Mouse (Mus musculus) lung, embryonic 14.5 days (tissue): ENCODE results near the gene Snx33. TPM values are rescaled to one million over a fixed set of nuclear protein-coding genes. Genes with fewer than 3 reads are reported as not detected.
A peak's percentile ranks its signal among the peaks of the same experiment; 100 is the strongest.

ENCODE experiments used
- ATAC-seq: fragments of 200-750 bp; cut with Nextera tagmentation; 2 replicates; pipeline ENCODE4 v1.8.0; 2017; ENCODE audit warnings: mild to moderate bottlenecking, moderate TSS enrichment, moderate library complexity; ENCODE audit not compliant: insufficient read depth
- DNase-seq: peaks from one replicate; pipeline ENCODE4 v3.0.0-alpha.2; 2015
- H3K27ac ChIP-seq: fragments of 300-500 bp; sonication (generic); 2 replicates; pipeline ENCODE4 v1.5.1; 2014; ENCODE audit warnings: low read depth, mild to moderate bottlenecking, moderate library complexity
- H3K27me3 ChIP-seq: fragments of 300-500 bp; sonication (generic); 2 replicates; pipeline ENCODE4 v1.6.1; 2014; ENCODE audit warnings: low read length, control low read depth; ENCODE audit not compliant: insufficient read depth
- H3K36me3 ChIP-seq: fragments of 300-500 bp; sonication (generic); 2 replicates; pipeline ENCODE4 v1.6.1; 2014; ENCODE audit warnings: control low read depth; ENCODE audit not compliant: insufficient read depth
- H3K4me1 ChIP-seq: fragments of 300-500 bp; sonication (generic); 2 replicates; pipeline ENCODE4 v1.6.1; 2014; ENCODE audit warnings: antibody characterized with exemption, control low read depth; ENCODE audit not compliant: insufficient read depth
- H3K4me2 ChIP-seq: fragments of 300-500 bp; sonication (generic); 2 replicates; pipeline ENCODE4 v1.6.1; 2014; ENCODE audit warnings: mild to moderate bottlenecking
- H3K4me3 ChIP-seq: fragments of 300-500 bp; sonication (generic); 2 replicates; pipeline ENCODE4 v1.5.1; 2014; ENCODE audit warnings: low read depth, low read length
- H3K9ac ChIP-seq: fragments of 300-500 bp; sonication (generic); 2 replicates; pipeline ENCODE4 v1.6.1; 2014
- H3K9me3 ChIP-seq: fragments of 300-500 bp; sonication (generic); 2 replicates; pipeline ENCODE4 v1.6.1; 2016; ENCODE audit warnings: low read depth, low read length, control low read depth
- CTCF ChIP-seq: IDR thresholded peaks from 2 replicates; pipeline ENCODE4 v1.5.1; 2016; ENCODE audit warnings: antibody characterized with exemption, low read depth
- WGBS: fragments of 180-500 bp; shearing (Covaris S2); extraction: QIAGEN DNeasy Blood & Tissue Kit; methylation state at CpG from one replicate; pipeline ENCODE4 v1.1.7; 2014; 5-methylcytosine and 5-hydroxymethylcytosine counted together
- polyA plus RNA-seq: library from polyadenylated mRNA; unstranded; fragments of >200 nt; fragmentation: Nextera tagmentation; extraction: Ambion mirVana; gene quantifications from 2 replicates; pipeline ENCODE4 v1.2.1, GENCODE M21; 2014

Snx33 gene
- polyA plus RNA-seq, 1 experiment from 2014 or later, result 9.5 TPM

- TF ChIP-seq CTCF, result peak; percentile 27; the same call in 1 of the 2 replicates
- H3K9ac ChIP-seq, result peak within 1 kb of the TSS; percentile 81
- WGBS, result under 1% methylated on average over 73 of the region's 73 CpGs
- H3K4me1 ChIP-seq, result 0 out of 2 replicates have a peak, but pooled peaks cover 3% of the 10 kb centered on the region
- ATAC-seq, result peak; percentile 90
- peak within 1 kb of the TSS; percentile 62 for H3K4me2 ChIP-seq
- no peaks in the 10 kb centered on the region for H3K36me3 ChIP-seq
- peak within 1 kb of the TSS; percentile 80 for H3K4me3 ChIP-seq
- no peaks in the 10 kb centered on the region for H3K27me3 ChIP-seq
- H3K27ac ChIP-seq, result peak within 1 kb of the TSS; percentile 92
- DNase-seq, result peak; percentile 99
- H3K9me3 ChIP-seq, result no peaks in the 10 kb centered on the region
These were observed 9.3 kb upstream of the Snx33 start, which contains the start of gene Imp3 for GRCm38 (mm10) chr9:56937223-56938160. Gene Imp3, plus strand, starts transcription at chr9:56937475.

GRCm38 (mm10) chr9:56936861-56937222, 8.7 kb upstream of the Snx33 start:
- no peaks in the 10 kb centered on the region for H3K27me3 ChIP-seq
- no peak for DNase-seq
- H3K27ac ChIP-seq, result no peak overlapping the region
- ATAC-seq, result no peak
- H3K9me3 ChIP-seq, result no peaks in the 10 kb centered on the region
- H3K4me1 ChIP-seq, result 0 out of 2 replicates have a peak, but pooled peaks cover 3% of the 10 kb centered on the region
- peak overlapping the region; percentile 62 for H3K4me2 ChIP-seq
- H3K9ac ChIP-seq, result peak overlapping the region; percentile 44
- H3K4me3 ChIP-seq, result peak overlapping the region; percentile 80
- WGBS, result 17% methylated on average over 6 of the region's 6 CpGs
- H3K36me3 ChIP-seq, result no peaks in the 10 kb centered on the region
- TF ChIP-seq CTCF, result no peak

- Histone ChIP-seq H3K4me3 (no peak overlapping the region), H3K36me3 (no peaks in the 10 kb centered on the region), H3K9ac (no peak overlapping the region), H3K27ac (no peak overlapping the region), H3K9me3 (no peaks in the 10 kb centered on the region), H3K27me3 (no peaks in the 10 kb centered on the region), H3K4me1 (peaks cover 9% of the 10 kb centered on the region), H3K4me2 (no peak overlapping the region)
- DNase-seq (no peak), ATAC-seq (no peak)
- TF ChIP-seq CTCF, result no peak
- WGBS, result 73% methylated on average over 1 of the region's 1 CpGs
These were observed 2.4 kb upstream of the Snx33 start for GRCm38 (mm10) chr9:56930556-56930955.

- TF ChIP-seq CTCF, result no peak
- Histone ChIP-seq H3K27me3 (no peaks in the 10 kb centered on the region), H3K9me3 (no peaks in the 10 kb centered on the region), H3K36me3 (no peaks in the 10 kb centered on the region), H3K4me2 (no peak overlapping the region), H3K27ac (no peak overlapping the region), H3K4me1 (peaks cover 13% of the 10 kb centered on the region), H3K9ac (no peak overlapping the region), H3K4me3 (no peak overlapping the region)
- DNase-seq (no peak), ATAC-seq (no peak)
- 22% methylated on average over 4 of the region's 4 CpGs for WGBS
These were observed 1.3 kb upstream of the Snx33 start for GRCm38 (mm10) chr9:56929496-56929895.

GRCm38 (mm10) chr9:56927191-56928012, 769 bp downstream of the Snx33 start:
- TF ChIP-seq CTCF, result no peak
- peak; percentile 72 for DNase-seq
- Histone ChIP-seq H3K4me1 (peaks cover 22% of the 10 kb centered on the region), H3K4me2 (peak overlapping the region; percentile 90), H3K27ac (peak overlapping the region; percentile 97), H3K27me3 (no peaks in the 10 kb centered on the region), H3K4me3 (peak overlapping the region; percentile 64), H3K9ac (peak overlapping the region; percentile 67), H3K9me3 (no peaks in the 10 kb centered on the region), H3K36me3 (no peaks in the 10 kb centered on the region)
- whole genome bisulfite sequencing, result under 1% methylated on average over 35 of the region's 35 CpGs
- ATAC-seq, result peak; percentile 17; the same call in 1 of the 2 replicates

- WGBS, result 77% methylated on average over 10 of the region's 10 CpGs
- peak overlapping the region; percentile 64 for H3K4me3 ChIP-seq
- peak overlapping the region; percentile 90 for H3K4me2 ChIP-seq
- no peaks in the 10 kb centered on the region for H3K27me3 ChIP-seq
- H3K27ac ChIP-seq, result no peak overlapping the region
- ATAC-seq (no peak), DNase-seq (no peak)
- peak overlapping the region; percentile 67 for H3K9ac ChIP-seq
- no peak for TF ChIP-seq CTCF
- no peaks in the 10 kb centered on the region for H3K9me3 ChIP-seq
- H3K36me3 ChIP-seq, result peaks cover 7% of the 10 kb centered on the region
- H3K4me1 ChIP-seq, result peaks cover 22% of the 10 kb centered on the region
These were observed 1.8 kb downstream of the Snx33 start for GRCm38 (mm10) chr9:56926387-56926786.

- no peak for ATAC-seq
- H3K4me1 ChIP-seq, result peaks cover 22% of the 10 kb centered on the region
- H3K9ac ChIP-seq, result no peak overlapping the region
- H3K27me3 ChIP-seq, result no peaks in the 10 kb centered on the region
- peak overlapping the region; percentile 31; the same call in 1 of the 2 replicates for H3K4me3 ChIP-seq
- DNase-seq, result no peak
- peaks cover 8% of the 10 kb centered on the region for H3K36me3 ChIP-seq
- 93% methylated on average over 10 of the region's 10 CpGs for WGBS
- H3K9me3 ChIP-seq, result no peaks in the 10 kb centered on the region
- no peak overlapping the region for H3K27ac ChIP-seq
- no peak for TF ChIP-seq CTCF
- peak overlapping the region; percentile 90 for H3K4me2 ChIP-seq
These were observed 2.2 kb downstream of the Snx33 start for GRCm38 (mm10) chr9:56926025-56926360.
